Mouse (Mus musculus) thymus, adult 2 months (tissue): ENCODE measurements at regions not wholly inside any gene's neighbourhood (a gene's known extent, or its start where the extent isn't known, plus 50 kb on each side); places are given as distances from the start of the nearest gene placed in this dataset.

Experiments
- CTCF ChIP-seq: fragments of 200-500 bp; IDR thresholded peaks from 2 replicates; pipeline ENCODE4 v1.5.1; 2012; ENCODE audit warnings: mild to moderate bottlenecking, control low read depth, low read length, moderate library complexity, borderline replicate concordance; ENCODE audit not compliant: control insufficient read depth, poor library complexity, insufficient read depth; ENCODE audit errors: extremely low read depth
- POLR2A ChIP-seq: fragments of 200-500 bp; IDR thresholded peaks from 2 replicates; pipeline ENCODE4 v1.6.1; 2012; ENCODE audit warnings: mild to moderate bottlenecking, low read length, control low read depth, moderate library complexity; ENCODE audit not compliant: control insufficient read depth, poor library complexity, insufficient read depth; ENCODE audit errors: extremely low read depth

DNA sequence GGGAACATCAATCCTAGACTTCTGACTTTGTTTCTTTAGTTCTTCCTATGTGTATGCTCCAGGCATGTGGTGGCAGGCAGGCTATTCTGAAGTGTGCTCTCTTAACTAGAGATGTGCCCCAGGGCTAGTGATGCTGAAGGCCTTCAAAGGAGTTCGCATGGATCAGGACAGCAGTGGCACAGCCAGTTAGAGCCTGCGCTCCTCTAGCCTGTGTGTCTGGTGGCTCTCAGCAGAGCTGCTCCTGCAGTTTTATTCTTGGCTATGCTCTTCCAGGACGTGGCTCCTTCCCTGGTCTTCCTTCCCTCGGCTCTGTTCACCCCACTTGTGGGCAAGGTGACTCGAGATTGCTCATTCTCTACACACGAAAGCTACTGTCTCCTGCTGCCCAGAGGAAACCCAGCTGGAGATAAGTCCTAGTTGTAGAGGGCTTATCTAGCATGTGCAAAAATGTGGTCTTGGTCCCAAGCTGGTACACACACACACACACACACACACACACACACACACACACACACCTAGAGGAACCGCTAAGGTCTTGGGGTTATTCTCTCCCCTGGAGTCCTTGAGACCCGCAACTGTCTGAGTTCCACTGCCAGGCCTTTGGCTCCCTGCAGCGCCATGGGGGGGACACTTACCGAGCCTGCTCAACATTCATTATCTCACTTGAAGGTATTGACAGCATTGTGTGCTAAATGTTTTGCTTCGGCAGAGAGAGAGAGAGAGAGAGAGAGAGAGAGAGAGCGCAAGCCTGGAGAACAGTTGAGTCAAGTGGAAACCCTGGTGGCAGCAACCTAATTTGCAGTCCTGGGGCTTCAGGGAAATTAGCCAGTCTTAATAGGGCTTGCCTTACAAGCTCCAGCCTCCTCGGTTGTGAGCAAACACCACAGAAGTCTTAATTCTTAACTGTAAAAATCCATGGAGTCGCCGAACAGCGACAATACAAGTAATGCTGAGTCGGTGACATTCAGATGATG lies 110.4 kb upstream of the Smim15 start:
- TF ChIP-seq CTCF (no peak), POLR2A (no peak)
